Mouse (Mus musculus): ENCODE data around the gene Ccdc121. TPM values are rescaled to one million over a fixed set of nuclear protein-coding genes. Genes with fewer than 3 reads are reported as not detected.
"Not testable (repeated sequence)": the region's sequence is repeated elsewhere in the genome, so short reads cannot be mapped to it uniquely, and the experiment has no call there.

Gene Ccdc121
- polyA plus RNA-seq, 1 experiment from 2014 or later = not detected

GRCm38 (mm10) chr1:181518046-181518445 lies 6.8 kb upstream of the Ccdc121 start:
- 94% methylated on average over 9 of the region's 9 CpGs for WGBS
- H3K27me3 ChIP-seq (replicated peaks; ENCODE audit: control insufficient read depth, insufficient read depth, low read length) = no peaks in the 10 kb centered on the region
- no peaks in the 10 kb centered on the region for H3K36me3 ChIP-seq (ENCODE audit: control insufficient read depth, insufficient read depth)
- no peak overlapping the region for H3K27ac ChIP-seq (ENCODE audit: low read length)
- H3K9ac ChIP-seq (replicated peaks; ENCODE audit: low read depth, low read length) = no peak overlapping the region
- no peak overlapping the region for H3K4me2 ChIP-seq (ENCODE audit: low read length)
- no peak overlapping the region for H3K4me3 ChIP-seq (replicated peaks; ENCODE audit: low read length)
- no peaks in the 10 kb centered on the region for H3K9me3 ChIP-seq (ENCODE audit: control insufficient read depth, low read length)
- no peak for ATAC-seq
- no peaks in the 10 kb centered on the region for H3K4me1 ChIP-seq (replicated peaks; ENCODE audit: control insufficient read depth, insufficient read depth, low read length)

DNA sequence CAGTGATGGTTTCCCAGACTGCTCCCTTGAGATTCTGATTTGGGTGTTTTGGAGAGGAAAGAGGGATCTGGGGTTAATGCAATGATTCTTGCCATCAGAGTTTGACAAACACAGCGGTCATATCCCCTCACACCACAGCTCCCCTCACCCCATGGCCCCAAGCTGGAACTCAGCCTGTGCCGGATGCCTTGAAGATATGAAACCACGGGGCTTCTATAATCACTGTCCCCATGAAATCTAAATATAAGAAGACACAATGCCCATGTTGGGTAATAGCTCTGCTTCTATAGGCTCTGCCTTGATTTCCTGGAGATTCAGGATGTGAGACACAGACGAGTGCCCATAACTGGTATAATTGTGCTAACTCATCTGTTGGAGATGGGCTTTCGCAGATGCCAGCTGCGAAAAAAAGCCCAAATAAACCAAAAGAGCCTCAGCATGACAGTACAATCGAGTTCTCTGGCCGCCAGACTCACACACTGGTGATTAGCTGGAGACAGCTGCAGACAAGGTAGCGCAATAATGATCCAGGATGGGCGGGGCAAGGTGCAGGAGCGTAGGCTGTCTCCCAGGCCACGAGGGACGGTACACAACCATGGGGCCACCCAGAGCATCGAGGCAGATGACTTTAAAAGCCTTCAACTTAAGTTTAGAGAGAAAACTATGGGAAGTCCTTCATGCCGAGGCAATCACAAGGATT lies 1.3 kb upstream of the Ccdc121 start:
- Histone ChIP-seq H3K9me3 (ENCODE audit: control insufficient read depth, low read length) (no peaks in the 10 kb centered on the region), H3K4me1 (replicated peaks; ENCODE audit: control insufficient read depth, insufficient read depth, low read length) (peaks cover 5% of the 10 kb centered on the region; the same call in 1 of the 2 replicates), H3K27ac (ENCODE audit: low read length) (no peak overlapping the region), H3K4me3 (replicated peaks; ENCODE audit: low read length) (no peak overlapping the region), H3K4me2 (ENCODE audit: low read length) (no peak overlapping the region), H3K9ac (replicated peaks; ENCODE audit: low read depth, low read length) (no peak overlapping the region), H3K27me3 (replicated peaks; ENCODE audit: control insufficient read depth, insufficient read depth, low read length) (no peaks in the 10 kb centered on the region), H3K36me3 (ENCODE audit: control insufficient read depth, insufficient read depth) (no peaks in the 10 kb centered on the region)
- no peak for ATAC-seq
- 81% methylated on average over 15 of the region's 15 CpGs for WGBS

- ATAC-seq; H3K27me3 ChIP-seq (replicated peaks; ENCODE audit: control insufficient read depth, insufficient read depth, low read length); H3K27ac ChIP-seq (ENCODE audit: low read length); H3K4me2 ChIP-seq (ENCODE audit: low read length); H3K9me3 ChIP-seq (ENCODE audit: control insufficient read depth, low read length); H3K4me3 ChIP-seq (replicated peaks; ENCODE audit: low read length); H3K36me3 ChIP-seq (ENCODE audit: control insufficient read depth, insufficient read depth); H3K4me1 ChIP-seq (replicated peaks; ENCODE audit: control insufficient read depth, insufficient read depth, low read length); H3K9ac ChIP-seq (replicated peaks; ENCODE audit: low read depth, low read length): not testable (repeated sequence)
- 61% methylated on average over 11 of the region's 11 CpGs for WGBS
These were observed 396 bp downstream of the Ccdc121 start for GRCm38 (mm10) chr1:181510855-181511254.

DNA sequence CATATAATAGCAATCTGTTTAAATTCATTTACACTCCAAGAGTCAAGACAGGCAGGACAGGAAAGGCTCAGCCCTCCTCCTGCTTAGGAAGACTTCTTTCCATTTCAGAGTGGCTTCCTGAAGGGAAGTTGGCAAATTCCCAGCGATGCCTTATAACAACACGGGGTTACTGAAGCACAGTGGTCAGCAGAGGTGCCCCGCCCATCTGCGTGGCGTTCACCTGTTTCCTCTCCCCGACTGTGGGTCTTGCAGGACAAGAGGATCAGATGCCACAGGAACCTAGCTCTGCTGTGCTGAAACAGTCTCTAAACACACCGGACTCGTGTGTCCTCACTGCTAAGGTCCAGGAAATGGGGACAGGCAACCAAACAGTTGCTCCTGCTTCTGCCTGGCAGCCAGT lies 5.9 kb downstream of the Ccdc121 start:
- no peak overlapping the region for H3K27ac ChIP-seq (ENCODE audit: low read length)
- no peak overlapping the region for H3K4me3 ChIP-seq (replicated peaks; ENCODE audit: low read length)
- H3K9ac ChIP-seq (replicated peaks; ENCODE audit: low read depth, low read length) = no peak overlapping the region
- 76% methylated on average over 8 of the region's 8 CpGs for WGBS
- no peaks in the 10 kb centered on the region for H3K9me3 ChIP-seq (ENCODE audit: control insufficient read depth, low read length)
- ATAC-seq = no peak
- H3K4me2 ChIP-seq (ENCODE audit: low read length) = no peak overlapping the region
- H3K4me1 ChIP-seq (replicated peaks; ENCODE audit: control insufficient read depth, insufficient read depth, low read length) = no peaks in the 10 kb centered on the region; the same call in 1 of the 2 replicates
- no peaks in the 10 kb centered on the region for H3K36me3 ChIP-seq (ENCODE audit: control insufficient read depth, insufficient read depth)
- no peaks in the 10 kb centered on the region for H3K27me3 ChIP-seq (replicated peaks; ENCODE audit: control insufficient read depth, insufficient read depth, low read length)

DNA sequence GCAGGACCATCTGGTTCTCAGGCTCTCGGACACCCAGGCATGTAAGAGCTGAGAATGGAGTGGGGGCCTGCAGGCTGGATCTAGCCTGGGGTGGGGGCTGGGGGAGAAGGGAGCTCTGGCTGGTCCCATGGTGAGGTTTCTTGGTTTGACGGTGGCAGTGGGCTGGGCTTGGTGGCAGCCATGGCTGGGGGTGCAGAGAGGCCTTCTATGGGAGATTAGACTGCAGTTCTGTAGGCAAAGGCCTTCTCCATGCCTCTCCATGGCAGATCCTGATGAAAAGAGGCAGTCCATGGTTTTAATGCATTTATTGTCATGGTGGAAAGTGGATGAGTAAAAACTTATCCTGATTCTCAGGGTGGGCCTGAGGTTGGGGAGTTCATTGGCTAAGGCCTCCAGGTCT lies 7.8 kb downstream of the Ccdc121 start:
- Histone ChIP-seq H3K4me2 (ENCODE audit: low read length) (no peak overlapping the region), H3K9ac (replicated peaks; ENCODE audit: low read depth, low read length) (no peak overlapping the region), H3K27me3 (replicated peaks; ENCODE audit: control insufficient read depth, insufficient read depth, low read length) (no peaks in the 10 kb centered on the region), H3K27ac (ENCODE audit: low read length) (no peak overlapping the region), H3K36me3 (ENCODE audit: control insufficient read depth, insufficient read depth) (no peaks in the 10 kb centered on the region), H3K4me1 (replicated peaks; ENCODE audit: control insufficient read depth, insufficient read depth, low read length) (no peaks in the 10 kb centered on the region), H3K9me3 (ENCODE audit: control insufficient read depth, low read length) (no peaks in the 10 kb centered on the region), H3K4me3 (replicated peaks; ENCODE audit: low read length) (no peak overlapping the region)
- 85% methylated on average over 2 of the region's 2 CpGs for WGBS
- ATAC-seq = no peak

DNA sequence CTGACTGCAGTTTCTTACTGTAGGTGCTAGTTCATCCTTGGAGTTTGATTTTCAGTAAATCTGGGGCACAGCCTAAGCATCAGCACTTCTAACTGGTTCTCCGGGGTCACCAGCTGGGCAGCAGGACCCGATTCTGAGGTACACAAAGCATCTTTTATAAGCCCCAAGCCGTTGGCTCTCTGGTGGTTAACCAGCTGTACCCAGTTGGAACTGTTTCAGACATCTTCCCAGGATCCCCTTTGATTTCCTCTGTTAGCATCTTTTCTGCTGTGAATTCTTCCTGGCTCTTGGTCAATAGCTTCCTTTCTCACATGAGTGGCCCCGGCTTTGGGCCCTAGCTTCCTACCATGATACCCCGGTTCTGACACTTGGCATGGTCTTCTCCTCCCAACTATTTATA lies 26.6 kb downstream of the Ccdc121 start:
- Histone ChIP-seq H3K4me3 (replicated peaks; ENCODE audit: low read length) (no peak overlapping the region), H3K9ac (replicated peaks; ENCODE audit: low read depth, low read length) (no peak overlapping the region), H3K36me3 (ENCODE audit: control insufficient read depth, insufficient read depth) (no peaks in the 10 kb centered on the region), H3K4me1 (replicated peaks; ENCODE audit: control insufficient read depth, insufficient read depth, low read length) (no peaks in the 10 kb centered on the region), H3K27ac (ENCODE audit: low read length) (no peak overlapping the region), H3K27me3 (replicated peaks; ENCODE audit: control insufficient read depth, insufficient read depth, low read length) (no peaks in the 10 kb centered on the region), H3K9me3 (ENCODE audit: control insufficient read depth, low read length) (no peaks in the 10 kb centered on the region), H3K4me2 (ENCODE audit: low read length) (no peak overlapping the region)
- ATAC-seq = peak; percentile 57; the same call in 1 of the 2 replicates
- WGBS = 51% methylated on average over 5 of the region's 5 CpGs

DNA sequence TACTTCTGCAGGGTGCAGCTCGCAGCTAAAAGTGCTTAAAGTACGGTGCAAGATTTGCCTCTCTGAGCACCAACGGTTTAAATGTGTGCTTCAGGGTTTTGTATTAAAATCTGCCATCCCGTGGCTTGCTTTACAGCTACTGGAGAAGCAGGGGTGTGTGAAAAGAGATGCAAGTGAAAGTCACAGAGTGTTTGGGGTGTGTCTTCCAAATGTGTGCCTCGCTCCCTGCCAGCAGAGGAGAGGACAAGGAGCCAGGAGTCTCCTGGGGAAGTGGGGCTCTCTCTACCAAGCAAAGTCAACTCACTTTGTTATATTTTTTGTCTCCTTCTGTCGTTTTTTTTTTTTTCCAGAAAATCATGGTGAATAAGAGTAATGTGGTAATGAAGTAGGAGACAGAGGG lies 34.7 kb downstream of the Ccdc121 start:
- no peak overlapping the region for H3K9ac ChIP-seq (replicated peaks; ENCODE audit: low read depth, low read length)
- ATAC-seq = no peak
- no peaks in the 10 kb centered on the region for H3K27me3 ChIP-seq (replicated peaks; ENCODE audit: control insufficient read depth, insufficient read depth, low read length)
- H3K36me3 ChIP-seq (ENCODE audit: control insufficient read depth, insufficient read depth) = no peaks in the 10 kb centered on the region
- H3K4me2 ChIP-seq (ENCODE audit: low read length) = no peak overlapping the region
- 0 out of 2 replicates have a peak, but pooled peaks cover 2% of the 10 kb centered on the region for H3K9me3 ChIP-seq (ENCODE audit: control insufficient read depth, low read length)
- H3K4me3 ChIP-seq (replicated peaks; ENCODE audit: low read length) = no peak overlapping the region
- 67% methylated on average over 6 of the region's 6 CpGs for WGBS
- no peaks in the 10 kb centered on the region for H3K4me1 ChIP-seq (replicated peaks; ENCODE audit: control insufficient read depth, insufficient read depth, low read length)
- H3K27ac ChIP-seq (ENCODE audit: low read length) = no peak overlapping the region

GRCm38 (mm10) chr1:181476141-181476540 lies 35.1 kb downstream of the Ccdc121 start:
- H3K27ac ChIP-seq (ENCODE audit: low read length) = no peak overlapping the region
- no peak overlapping the region for H3K4me2 ChIP-seq (ENCODE audit: low read length)
- whole genome bisulfite sequencing = 67% methylated on average over 8 of the region's 8 CpGs
- no peaks in the 10 kb centered on the region for H3K27me3 ChIP-seq (replicated peaks; ENCODE audit: control insufficient read depth, insufficient read depth, low read length)
- 0 out of 2 replicates have a peak, but pooled peaks cover 4% of the 10 kb centered on the region for H3K9me3 ChIP-seq (ENCODE audit: control insufficient read depth, low read length)
- no peak overlapping the region for H3K4me3 ChIP-seq (replicated peaks; ENCODE audit: low read length)
- no peak overlapping the region for H3K9ac ChIP-seq (replicated peaks; ENCODE audit: low read depth, low read length)
- no peaks in the 10 kb centered on the region for H3K4me1 ChIP-seq (replicated peaks; ENCODE audit: control insufficient read depth, insufficient read depth, low read length)
- no peak for ATAC-seq
- no peaks in the 10 kb centered on the region for H3K36me3 ChIP-seq (ENCODE audit: control insufficient read depth, insufficient read depth)

- Histone ChIP-seq H3K27me3 (replicated peaks; ENCODE audit: control insufficient read depth, insufficient read depth, low read length) (no peaks in the 10 kb centered on the region), H3K36me3 (ENCODE audit: control insufficient read depth, insufficient read depth) (no peaks in the 10 kb centered on the region), H3K4me2 (ENCODE audit: low read length) (no peak overlapping the region), H3K27ac (ENCODE audit: low read length) (no peak overlapping the region), H3K9me3 (ENCODE audit: control insufficient read depth, low read length) (0 out of 2 replicates have a peak, but pooled peaks cover 10% of the 10 kb centered on the region), H3K4me1 (replicated peaks; ENCODE audit: control insufficient read depth, insufficient read depth, low read length) (peaks cover 6% of the 10 kb centered on the region), H3K4me3 (replicated peaks; ENCODE audit: low read length) (no peak overlapping the region), H3K9ac (replicated peaks; ENCODE audit: low read depth, low read length) (no peak overlapping the region)
- no peak for ATAC-seq
- 85% methylated on average over 8 of the region's 8 CpGs for WGBS
These were observed 41.8 kb downstream of the Ccdc121 start for GRCm38 (mm10) chr1:181469415-181469814.

DNA sequence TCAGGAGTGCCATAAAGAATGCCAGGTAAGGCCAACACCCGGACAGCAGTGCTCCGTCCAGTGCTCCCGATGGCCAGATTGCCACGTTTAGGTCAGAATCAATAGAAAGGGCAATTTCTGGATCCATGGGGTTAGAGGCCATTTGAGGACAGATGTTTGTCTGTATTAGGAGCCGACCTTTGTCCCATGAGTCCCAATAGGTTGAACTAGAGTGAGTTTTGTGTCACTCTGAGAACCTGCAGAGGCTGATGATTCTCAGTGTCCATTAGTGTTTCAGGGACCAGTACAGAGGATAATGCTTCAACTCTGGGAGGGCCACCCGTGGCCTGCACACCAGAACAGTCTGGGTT lies 44.0 kb downstream of the Ccdc121 start:
- WGBS = 94% methylated on average over 6 of the region's 6 CpGs
- Histone ChIP-seq H3K4me2 (ENCODE audit: low read length) (no peak overlapping the region), H3K27ac (ENCODE audit: low read length) (no peak overlapping the region), H3K36me3 (ENCODE audit: control insufficient read depth, insufficient read depth) (no peaks in the 10 kb centered on the region), H3K9ac (replicated peaks; ENCODE audit: low read depth, low read length) (no peak overlapping the region), H3K4me3 (replicated peaks; ENCODE audit: low read length) (no peak overlapping the region), H3K9me3 (ENCODE audit: control insufficient read depth, low read length) (0 out of 2 replicates have a peak, but pooled peaks cover 10% of the 10 kb centered on the region), H3K4me1 (replicated peaks; ENCODE audit: control insufficient read depth, insufficient read depth, low read length) (peaks cover 6% of the 10 kb centered on the region), H3K27me3 (replicated peaks; ENCODE audit: control insufficient read depth, insufficient read depth, low read length) (no peaks in the 10 kb centered on the region)
- ATAC-seq = no peak

All from forebrain, embryonic 16.5 days (tissue).